Comparison of ENCODE assay signal across 27 mouse cellular contexts in genomic region chr4:133387053-133387452, GRCm38 (mm10). TPM values are rescaled to one million over a fixed set of nuclear protein-coding genes. Genes with fewer than 3 reads are reported as not detected.
DNase-seq lines count a peak whose midpoint lies in the region; ATAC-seq and TF ChIP-seq lines count a peak whose summit lies in the region.
"Had no signal": no experiment of that assay in that cellular context is flagged by ENCODE, and none has a peak within 500 bp of the region (broad histone marks: within the 10 kb centered on the region; RNA-seq: fewer than 3 reads in every experiment).

No protein-coding gene starts in this region.

- no peak for TF ChIP-seq CTCF in gastrocnemius, adult 2 months (IDR thresholded peaks at IDR 0.05)
- no peak for TF ChIP-seq CTCF in cerebellum, adult 2 months (IDR thresholded peaks at IDR 0.05; ENCODE audit: borderline replicate concordance, insufficient read depth, low read depth, low read length)

- peak; percentile 71 for ATAC-seq in intestine, embryonic 16.5 days
- ATAC-seq: activated CD4-positive, CD25-positive, alpha-beta regulatory T cell, adult 4 months; CD4-positive, CD25-positive, alpha-beta regulatory T cell, adult 4 months; forebrain, embryonic 14.5 days; forebrain, embryonic 16.5 days; Patski had no signal

- H3K9me3 ChIP-seq in intestine, embryonic 16.5 days (ENCODE audit: control insufficient read depth, low read length) = no peaks in the 10 kb centered on the region
- H3K9me3 ChIP-seq: embryonic facial prominence, embryonic 13.5 days; embryonic facial prominence, embryonic 15.5 days; forebrain, embryonic 10.5 days; forebrain, embryonic 12.5 days; G1E had no signal

- H3K27me3 ChIP-seq in intestine, embryonic 16.5 days (replicated peaks; ENCODE audit: control insufficient read depth, insufficient read depth, low read length) = no peaks in the 10 kb centered on the region
- H3K27me3 ChIP-seq in cerebellum, adult 2 months (ENCODE audit: control insufficient read depth, insufficient read depth, low read length) = no peaks in the 10 kb centered on the region
- H3K27me3 ChIP-seq: CH12.LX; embryonic facial prominence, embryonic 13.5 days; embryonic facial prominence, embryonic 15.5 days; forebrain, embryonic 12.5 days; Patski had no signal

- no peak overlapping the region for H3K9ac ChIP-seq in intestine, embryonic 16.5 days (ENCODE audit: low read depth, low read length)
- H3K9ac ChIP-seq: embryonic facial prominence, embryonic 13.5 days; embryonic facial prominence, embryonic 15.5 days; forebrain, embryonic 12.5 days had no signal

- peaks cover 44% of the 10 kb centered on the region for H3K4me1 ChIP-seq in intestine, embryonic 16.5 days (ENCODE audit: control insufficient read depth, insufficient read depth, low read length)
- peaks cover 32% of the 10 kb centered on the region for H3K4me1 ChIP-seq in cerebellum, adult 2 months (ENCODE audit: control insufficient read depth, insufficient read depth, low read length)

- no peak overlapping the region for H3K4me2 ChIP-seq in intestine, embryonic 16.5 days (ENCODE audit: low read depth, low read length)
- H3K4me2 ChIP-seq: embryonic facial prominence, embryonic 13.5 days; embryonic facial prominence, embryonic 15.5 days; forebrain, embryonic 12.5 days had no signal

- no peaks in the 10 kb centered on the region for H3K36me3 ChIP-seq in intestine, embryonic 16.5 days (ENCODE audit: control insufficient read depth, insufficient read depth, low read length)
- H3K36me3 ChIP-seq: embryonic facial prominence, embryonic 13.5 days; embryonic facial prominence, embryonic 15.5 days; forebrain, embryonic 12.5 days had no signal

- no peak for TF ChIP-seq POLR2A in cerebellum, adult 2 months (IDR thresholded peaks at IDR 0.05; ENCODE audit: borderline replicate concordance, insufficient read depth, low read length)

- no peak for DNase-seq in gastrocnemius, adult 2 months
- DNase-seq in gastrocnemius, postnatal 14 days = no peak
- no peak for DNase-seq in kidney, adult 18-20 months
- no peak for DNase-seq in cerebellum, adult 2 months
- DNase-seq: adrenal gland, adult 8-10 months; adrenal gland, postnatal 14 days; adrenal gland, postnatal 36 days; B cell, adult 2 months; cerebellum, adult 11-12 months; cerebellum, adult 8-10 months; cerebellum, adult 9-11 months; cerebellum, postnatal 14 days; cerebellum, postnatal 36 days; embryo, embryonic 11 days had no signal

- intact Hi-C loops in gastrocnemius, adult 2 months (cut with DNase I) = no loop called here
- intact Hi-C loops in gastrocnemius, postnatal 14 days (cut with DNase I; ENCODE audit: low total_unique reads) = no loop called here

- no peak overlapping the region for H3K4me3 ChIP-seq in gastrocnemius, adult 2 months
- H3K4me3 ChIP-seq in intestine, embryonic 16.5 days (ENCODE audit: low read length) = no peak overlapping the region
- H3K4me3 ChIP-seq in cerebellum, adult 2 months (replicated peaks; ENCODE audit: insufficient read depth, low read depth, low read length) = no peak overlapping the region
- H3K4me3 ChIP-seq: embryonic facial prominence, embryonic 13.5 days; embryonic facial prominence, embryonic 15.5 days; erythroblast, embryonic 14.5 days; forebrain, embryonic 10.5 days; forebrain, embryonic 12.5 days had no signal

- peak overlapping the region; percentile 77 for H3K27ac ChIP-seq in gastrocnemius, adult 2 months
- H3K27ac ChIP-seq in intestine, embryonic 16.5 days (ENCODE audit: low read length) = no peak overlapping the region
- H3K27ac ChIP-seq in cerebellum, adult 2 months (ENCODE audit: insufficient read depth, low read length) = no peak overlapping the region
- H3K27ac ChIP-seq: embryonic facial prominence, embryonic 13.5 days; embryonic facial prominence, embryonic 15.5 days; forebrain, embryonic 10.5 days; forebrain, embryonic 12.5 days had no signal

RNA-seq across cellular contexts. Expression of gene Slc9a1, which starts 17.5 kb away (rescaled TPM):
- 10 to 100 TPM in 1 of 2 experiments, 1 to 10 TPM in 1; 8.1 to 11.7 TPM for total RNA-seq in gastrocnemius, adult 2 months (2021)
- total RNA-seq in gastrocnemius, postnatal 14 days (2021) = 10 to 100 TPM in 1 of 2 experiments, 1 to 10 TPM in 1; 10.0 to 12.8 TPM
- 9.1 and 9.2 TPM in 2 replicates for polyA plus RNA-seq in intestine, embryonic 16.5 days (2015; fragmentation: Nextera tagmentation; extraction: Ambion mirVana)
- 47.6 and 49.5 TPM in 2 replicates for polyA plus RNA-seq in cerebellum, adult 2 months (2012; rRNA removed)

RNA-seq across cellular contexts. Expression of gene Wdtc1, which starts 33.8 kb away (rescaled TPM):
- total RNA-seq in gastrocnemius, adult 2 months (2021) = 10 to 100 TPM; 86.7 to 93.4 TPM
- 10 to 100 TPM; 49.4 to 54.9 TPM for total RNA-seq in gastrocnemius, postnatal 14 days (2021)
- 11.4 and 12.8 TPM in 2 replicates for polyA plus RNA-seq in intestine, embryonic 16.5 days (2015; fragmentation: Nextera tagmentation; extraction: Ambion mirVana)
- 46.3 and 46.6 TPM in 2 replicates for polyA plus RNA-seq in cerebellum, adult 2 months (2012; rRNA removed)
